Mouse (Mus musculus): ENCODE results near the gene Slc4a2. TPM values are rescaled to one million over a fixed set of nuclear protein-coding genes. Genes with fewer than 3 reads are reported as not detected.
"Not testable (repeated sequence)": the region's sequence is repeated elsewhere in the genome, so short reads cannot be mapped to it uniquely, and the experiment has no call there.

Slc4a2 gene
- polyA plus RNA-seq, 1 experiment: 66.2 TPM

DNA sequence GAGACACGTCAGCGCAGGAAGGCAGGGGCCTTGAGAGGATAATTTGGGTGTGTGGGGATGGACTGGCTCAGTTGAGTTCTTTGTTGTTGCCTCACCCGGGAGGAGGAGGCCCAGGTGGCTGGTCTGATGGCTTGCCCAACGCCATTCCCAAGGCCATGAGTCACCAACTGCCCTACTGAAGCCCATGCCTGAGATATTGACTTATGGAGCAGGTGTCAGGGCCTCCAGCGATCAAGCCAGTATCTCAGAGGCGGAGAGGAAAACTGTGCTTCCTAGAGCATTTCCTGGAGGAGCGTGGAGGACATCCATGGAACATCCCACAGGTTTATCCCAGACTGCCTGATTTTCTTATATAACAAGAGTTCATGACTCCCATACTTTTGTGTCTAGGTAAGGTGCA lies 30.9 kb upstream of the Slc4a2 start:
- no peak for DNase-seq (ENCODE audit: low read depth, low spot score)

DNA sequence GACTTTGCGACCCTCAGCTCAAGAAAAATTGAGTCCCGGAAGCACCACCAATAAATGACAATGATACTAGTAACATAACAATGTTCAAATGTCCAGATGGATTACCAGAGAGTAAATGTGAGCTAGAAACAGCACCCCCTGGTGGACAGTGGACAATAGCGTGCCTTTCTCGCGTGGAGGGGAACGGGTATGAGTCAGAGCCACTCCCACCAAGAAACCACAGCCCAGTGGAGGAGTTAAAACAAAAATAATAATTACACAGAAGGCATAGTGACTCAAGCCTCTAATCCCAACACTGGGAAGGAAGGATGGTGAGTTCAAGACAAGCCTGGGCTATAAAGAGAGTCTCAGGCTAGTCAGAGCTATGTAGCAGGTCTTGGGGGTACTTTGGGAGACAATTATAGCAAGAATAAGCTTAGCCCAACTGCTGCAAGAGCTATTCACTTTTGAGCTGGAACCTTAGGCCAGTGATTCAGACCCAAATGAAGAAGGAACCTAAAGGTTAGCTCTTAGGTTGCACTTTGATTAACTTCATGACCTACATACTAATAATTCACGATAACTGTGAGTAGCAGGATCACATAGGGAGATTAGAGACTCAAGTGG lies 30.1 kb upstream of the Slc4a2 start, which contains the start of gene Abcb8:
Gene Abcb8, plus strand, starts transcription at position 272 of the 606 bp plus-strand sequence.
- 16% methylated on average over 7 of the region's 7 CpGs for WGBS
- peak; percentile 81 for DNase-seq (ENCODE audit: low read depth, low spot score)

More for the DNA sequence above, 30.9 kb upstream of the Slc4a2 start:
- WGBS: 44% methylated on average over 7 of the region's 7 CpGs

DNA sequence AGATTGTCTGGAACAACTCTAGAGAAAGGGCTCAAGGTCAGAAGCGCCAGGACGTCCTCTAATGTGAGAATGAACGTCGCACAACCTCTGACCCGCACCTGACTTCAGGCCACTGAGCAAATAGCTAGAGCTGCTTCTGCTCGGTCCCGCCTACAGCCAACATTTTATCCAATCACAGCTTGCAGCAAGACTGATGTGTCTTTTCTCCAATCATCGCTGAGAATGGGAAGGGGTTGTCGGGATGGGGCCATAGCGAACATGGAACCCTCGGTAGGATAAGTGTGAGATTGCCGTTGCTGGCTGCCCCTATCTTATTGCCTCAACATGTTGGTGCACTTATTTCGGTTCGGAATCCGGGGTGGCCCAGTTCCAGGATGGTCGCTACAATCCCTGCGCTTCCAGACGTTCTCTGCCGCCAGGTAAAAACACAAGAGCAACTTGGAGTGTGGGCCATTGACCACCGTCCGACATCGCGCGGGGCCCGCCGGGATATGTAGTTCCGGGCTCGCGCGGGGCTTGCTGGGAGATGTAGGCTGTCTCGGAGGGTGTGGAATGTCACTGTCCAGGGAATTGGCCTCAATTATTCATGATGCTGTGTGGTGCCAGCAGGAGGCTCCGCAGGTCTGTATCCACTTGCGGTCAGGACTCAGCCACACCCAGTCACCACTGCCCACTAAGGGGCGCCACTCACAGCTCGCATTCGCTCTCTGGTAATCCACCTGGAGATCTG lies 29.3 kb upstream of the Slc4a2 start:
- under 1% methylated on average over 36 of the region's 36 CpGs for WGBS
- DNase-seq (ENCODE audit: low read depth, low spot score): peak; percentile 97

DNA sequence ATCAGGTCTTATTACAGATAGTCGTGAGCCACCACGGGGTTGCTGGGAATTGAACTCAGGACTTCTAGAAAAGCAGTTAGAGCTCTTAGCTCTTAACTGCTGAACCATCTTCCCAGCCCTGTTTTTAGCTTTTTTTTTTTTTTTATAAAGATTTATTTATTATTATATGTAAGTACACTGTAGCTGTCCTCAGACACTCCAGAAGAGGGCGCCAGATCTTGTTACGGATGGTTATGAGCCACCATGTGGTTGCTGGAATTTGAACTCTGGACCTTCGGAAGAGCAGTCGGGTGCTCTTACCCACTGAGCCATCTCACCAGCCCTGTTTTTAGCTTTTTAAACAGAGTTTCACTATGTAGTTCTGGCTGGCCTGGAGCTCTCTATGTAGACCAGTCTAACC lies 27.4 kb upstream of the Slc4a2 start:
- 75% methylated on average over 6 of the region's 6 CpGs for WGBS
- not testable (repeated sequence) for DNase-seq (ENCODE audit: low read depth, low spot score)

DNA sequence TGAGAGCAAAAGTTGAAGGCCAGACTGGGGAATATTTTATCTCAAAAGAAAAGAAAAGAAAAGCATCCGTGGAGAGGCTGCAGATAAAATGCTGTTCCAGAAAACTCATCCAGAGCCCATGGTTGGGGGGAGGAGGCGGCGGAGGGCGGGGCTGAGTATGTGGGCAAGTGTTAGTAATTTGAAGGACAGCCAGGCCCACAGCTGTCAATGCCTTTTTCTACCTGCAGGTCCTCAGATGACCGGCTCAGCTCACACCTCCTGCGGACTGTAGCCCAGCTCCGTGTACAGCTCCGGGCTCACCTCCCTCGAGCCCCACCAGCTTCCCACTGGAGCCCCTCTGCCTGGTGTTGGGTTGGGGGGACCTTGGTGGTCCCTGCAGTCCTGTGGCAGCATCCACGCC lies 24.0 kb upstream of the Slc4a2 start:
- DNase-seq (ENCODE audit: low read depth, low spot score): no peak
- 85% methylated on average over 10 of the region's 10 CpGs for WGBS

DNA sequence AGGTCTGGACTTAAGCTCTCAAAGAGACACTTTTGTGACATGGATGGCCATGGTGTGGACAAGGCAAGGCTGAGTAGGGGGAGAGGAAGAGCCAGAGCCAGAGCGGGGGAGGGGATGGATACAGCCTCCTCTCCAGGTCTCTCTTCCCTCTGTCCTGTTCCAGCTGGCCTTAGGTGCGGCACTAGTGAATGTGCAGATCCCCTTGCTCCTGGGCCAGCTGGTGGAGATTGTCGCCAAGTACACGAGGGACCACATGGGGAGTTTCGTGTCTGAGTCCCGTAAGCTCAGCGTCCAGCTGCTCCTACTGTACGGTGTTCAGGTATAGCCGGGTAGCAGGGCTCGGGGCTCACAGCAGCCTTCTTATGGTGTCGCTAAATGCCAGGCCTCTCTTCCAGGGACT lies 23.3 kb upstream of the Slc4a2 start:
- DNase-seq (ENCODE audit: low read depth, low spot score): no peak
- 95% methylated on average over 11 of the region's 11 CpGs for WGBS

DNA sequence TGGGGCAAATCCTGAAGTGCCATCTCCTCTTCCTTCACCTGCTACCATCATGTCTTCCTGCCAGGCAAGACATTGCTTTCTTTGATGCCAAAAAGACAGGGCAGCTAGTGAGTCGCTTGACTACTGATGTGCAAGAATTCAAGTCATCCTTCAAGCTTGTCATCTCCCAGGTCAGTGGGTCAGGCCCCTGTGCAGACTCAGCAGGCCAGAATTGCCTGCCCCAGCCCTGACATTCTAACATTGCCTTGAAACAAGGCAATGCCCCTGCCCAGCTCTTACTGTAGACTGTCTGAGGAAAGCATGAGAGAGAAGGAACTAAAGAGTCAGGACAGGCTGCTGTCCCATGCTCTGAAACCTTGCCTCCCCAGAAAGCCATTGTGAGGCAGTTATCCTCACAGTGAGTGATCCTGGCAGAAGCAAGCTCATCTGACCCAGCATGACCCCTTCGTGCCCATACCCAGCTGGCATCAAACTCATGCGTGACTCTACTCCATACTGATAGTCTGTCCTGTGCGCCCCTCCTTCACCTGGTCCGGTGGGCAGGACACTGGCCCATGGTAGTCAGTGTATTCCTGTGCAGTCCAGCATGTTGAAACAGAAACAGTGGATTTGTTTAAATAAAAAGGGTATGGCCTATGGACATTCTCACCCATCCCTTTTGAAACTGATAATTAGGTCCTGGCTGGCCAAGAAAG lies 22.6 kb upstream of the Slc4a2 start:
- DNase-seq (ENCODE audit: low read depth, low spot score): no peak

DNA sequence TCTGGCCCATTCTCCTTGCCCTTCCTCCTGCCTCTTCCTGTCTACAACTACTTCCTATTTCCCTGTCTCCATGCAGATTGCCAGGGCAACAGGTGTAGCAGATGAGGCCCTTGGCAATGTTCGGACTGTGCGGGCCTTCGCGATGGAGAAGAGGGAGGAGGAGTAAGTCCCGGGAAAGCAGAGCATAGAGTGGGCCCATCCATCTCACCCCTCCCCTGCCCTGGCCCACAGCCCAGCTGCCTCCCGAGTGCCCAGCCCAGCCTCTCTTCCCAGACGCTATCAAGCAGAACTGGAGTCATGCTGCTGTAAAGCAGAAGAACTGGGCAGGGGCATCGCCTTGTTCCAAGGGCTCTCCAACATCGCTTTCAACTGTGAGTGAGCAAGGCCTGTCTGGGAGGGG lies 21.7 kb upstream of the Slc4a2 start:
- 82% methylated on average over 9 of the region's 9 CpGs for WGBS
- DNase-seq (ENCODE audit: low read depth, low spot score): no peak

More for the DNA sequence above, 22.6 kb upstream of the Slc4a2 start:
- WGBS: 92% methylated on average over 5 of the region's 5 CpGs

DNA sequence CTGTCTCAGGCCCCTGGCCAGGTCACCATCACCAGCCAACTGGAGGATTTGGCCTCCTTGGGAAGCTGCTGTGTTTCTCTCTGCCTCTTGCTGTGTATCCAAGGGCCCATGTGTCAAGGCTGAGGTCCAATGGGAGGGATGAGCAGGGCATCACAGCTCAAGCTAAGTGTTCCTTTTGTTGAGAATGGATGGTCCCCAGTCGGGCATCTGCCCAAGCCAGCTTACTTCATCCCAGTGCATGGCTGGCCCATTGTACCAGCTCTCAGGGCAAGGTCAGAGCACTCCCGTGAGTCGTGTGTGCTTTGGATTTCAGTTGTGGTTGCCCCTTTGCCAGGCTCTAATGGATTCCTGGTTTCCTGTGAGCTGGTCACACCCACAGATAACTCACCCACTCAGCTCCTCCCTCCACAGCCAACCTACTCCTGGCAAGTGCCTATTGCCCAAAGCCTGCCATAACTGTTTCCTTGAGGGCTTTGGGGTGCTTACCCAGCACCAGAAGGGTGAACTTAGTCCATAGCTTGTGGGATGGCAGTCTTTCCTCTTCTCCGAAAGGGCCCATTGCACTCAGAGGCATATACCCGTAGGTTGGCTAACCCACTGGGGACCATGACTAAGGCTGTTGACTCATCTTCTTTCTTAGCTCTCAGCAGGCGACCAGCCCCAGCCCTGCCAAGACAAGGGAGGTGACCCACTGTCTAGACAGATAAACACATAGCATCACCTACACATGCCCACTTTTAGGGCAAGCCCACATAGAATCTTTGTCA lies 18.9 kb upstream of the Slc4a2 start:
- 82% methylated on average over 6 of the region's 6 CpGs for WGBS
- no peak for DNase-seq (ENCODE audit: low read depth, low spot score)

DNA sequence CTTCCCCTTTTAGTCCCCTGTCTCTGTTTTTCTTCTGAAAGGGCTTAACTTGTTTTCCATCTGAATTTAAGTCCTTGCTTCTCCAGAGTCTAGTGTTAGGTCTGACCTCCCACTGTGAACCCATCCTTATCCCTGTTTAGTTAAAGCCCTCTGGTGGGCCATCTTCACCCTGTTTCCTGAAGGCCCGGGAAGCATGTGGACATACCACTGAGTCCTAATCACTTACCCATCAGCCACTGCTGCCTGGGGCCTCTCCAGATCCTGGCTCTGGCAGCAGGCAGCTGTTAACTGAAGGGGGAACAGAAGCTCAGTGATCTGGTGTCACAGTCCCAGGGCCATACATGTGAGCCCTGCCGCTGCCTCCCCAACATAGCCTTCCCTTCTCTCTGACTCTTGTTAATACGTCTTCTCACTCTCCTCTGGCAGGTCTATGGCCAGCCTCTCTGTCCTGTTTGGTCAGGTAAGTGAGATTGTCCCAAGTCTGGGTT lies 18.2 kb upstream of the Slc4a2 start:
- 76% methylated on average over 3 of the region's 3 CpGs for WGBS
- no peak for DNase-seq (ENCODE audit: low read depth, low spot score)

DNA sequence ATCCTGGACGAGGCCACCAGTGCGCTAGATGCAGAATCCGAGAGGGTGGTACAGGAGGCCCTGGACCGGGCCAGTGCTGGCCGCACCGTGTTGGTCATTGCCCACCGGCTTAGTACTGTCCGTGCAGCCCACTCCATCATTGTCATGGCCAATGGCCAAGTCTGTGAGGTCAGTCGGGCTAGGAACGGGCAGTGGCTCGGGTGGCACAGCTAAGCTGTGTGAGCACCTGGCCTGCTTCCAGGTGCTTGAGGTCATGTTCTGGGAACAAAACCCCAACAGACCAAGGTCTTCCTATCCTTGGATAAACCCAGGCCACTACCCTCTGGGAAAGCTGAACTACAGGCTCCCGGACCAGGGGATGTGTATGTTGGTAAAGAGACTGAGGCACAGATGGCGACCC lies 15.0 kb upstream of the Slc4a2 start:
- WGBS: 91% methylated on average over 13 of the region's 13 CpGs

DNA sequence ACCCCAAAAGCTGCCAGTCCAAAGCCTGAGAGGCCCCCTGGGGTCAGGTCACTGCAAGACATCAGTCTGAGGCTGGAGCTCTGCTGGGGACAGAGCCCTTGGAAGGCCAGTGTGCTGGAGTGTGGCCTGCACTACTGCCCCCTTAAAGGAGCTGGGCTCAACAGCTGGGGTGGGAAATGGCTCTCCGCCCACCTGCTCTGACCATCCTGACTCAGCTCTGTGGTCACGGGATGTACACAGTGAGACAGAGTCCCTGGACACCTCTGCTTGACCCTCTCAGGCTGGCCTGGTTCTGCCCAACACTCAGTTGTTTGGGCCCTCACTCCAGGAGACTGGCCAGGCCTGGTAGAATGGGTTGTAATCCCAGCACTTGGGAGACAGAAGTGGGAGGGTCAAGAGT lies 14.2 kb upstream of the Slc4a2 start:
- WGBS: 80% methylated on average over 2 of the region's 2 CpGs
- no peak for DNase-seq (ENCODE audit: low read depth, low spot score)

More for the DNA sequence above, 15.0 kb upstream of the Slc4a2 start:
- DNase-seq (ENCODE audit: low read depth, low spot score): no peak

DNA sequence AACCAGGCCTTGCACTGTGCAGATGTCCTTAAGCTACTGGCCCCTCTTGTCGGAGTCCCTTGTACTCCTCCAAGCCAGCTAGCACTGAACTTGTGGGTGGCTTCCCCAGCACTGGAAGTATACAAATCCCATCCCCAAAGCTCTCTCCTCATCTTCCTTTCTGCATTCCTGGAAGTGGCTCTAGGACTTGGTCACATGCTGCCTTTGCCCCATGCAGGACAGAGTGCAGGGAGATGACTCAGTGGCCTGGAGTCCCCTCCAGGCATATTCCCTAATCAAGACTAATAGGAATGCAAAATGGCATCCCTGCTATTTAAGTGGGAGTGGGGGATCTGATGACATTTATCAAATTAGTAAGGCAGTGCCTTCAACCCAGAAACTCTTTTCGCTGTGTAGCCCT lies 11.6 kb upstream of the Slc4a2 start:
- 80% methylated on average over 2 of the region's 2 CpGs for WGBS
- no peak for DNase-seq (ENCODE audit: low read depth, low spot score)

DNA sequence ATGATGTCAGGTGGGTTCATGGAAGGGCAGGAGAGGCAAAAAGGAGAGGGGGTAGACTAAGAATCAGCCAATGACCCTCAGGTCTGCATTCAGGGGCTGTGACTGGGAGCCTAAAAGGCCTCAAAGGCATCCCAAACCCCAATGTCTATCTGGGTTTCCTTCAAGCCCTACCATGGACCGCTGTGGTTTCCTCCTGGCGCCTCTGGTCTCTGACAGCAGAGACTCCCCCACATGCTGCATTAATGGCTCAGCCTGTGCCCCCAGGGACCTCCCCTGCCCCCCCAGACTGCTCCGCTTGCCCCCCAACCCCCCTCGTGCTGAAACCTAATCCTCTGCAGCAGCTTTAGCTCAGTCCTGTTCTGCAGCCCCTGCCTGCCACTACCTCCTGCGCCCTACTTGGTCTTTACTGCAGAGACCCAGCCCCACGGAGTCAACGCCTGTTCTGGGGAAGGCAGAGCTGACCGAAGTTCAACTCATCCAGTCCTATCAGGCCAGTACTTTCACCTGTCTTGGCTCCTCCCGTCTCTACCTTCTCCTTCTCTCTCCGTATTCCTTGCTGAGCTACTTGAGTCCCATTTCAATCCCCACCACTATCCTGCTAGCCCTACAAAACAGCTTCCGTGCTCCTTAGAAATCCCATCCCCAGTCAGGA lies 10.5 kb upstream of the Slc4a2 start, which contains the start of gene Asic3:
Gene Asic3, plus strand, starts transcription at position 351 of the 652 bp plus-strand sequence.
- 33% methylated on average over 11 of the region's 11 CpGs for WGBS
- no peak for DNase-seq (ENCODE audit: low read depth, low spot score)

DNA sequence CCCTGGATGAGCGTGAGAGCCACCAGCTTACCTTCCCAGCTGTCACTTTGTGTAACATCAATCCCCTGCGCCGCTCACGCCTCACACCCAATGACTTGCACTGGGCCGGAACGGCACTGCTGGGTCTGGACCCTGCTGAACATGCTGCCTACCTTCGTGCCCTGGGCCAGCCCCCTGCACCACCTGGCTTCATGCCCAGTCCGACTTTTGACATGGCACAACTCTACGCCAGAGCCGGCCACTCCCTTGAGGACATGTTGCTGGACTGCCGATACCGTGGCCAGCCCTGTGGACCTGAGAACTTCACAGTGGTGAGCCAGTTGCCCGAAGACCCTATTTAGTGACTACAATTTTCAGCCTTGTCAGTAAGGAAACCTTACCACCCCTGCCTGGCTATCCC lies 9.7 kb upstream of the Slc4a2 start:
- DNase-seq (ENCODE audit: low read depth, low spot score): no peak
- 76% methylated on average over 13 of the region's 13 CpGs for WGBS

DNA sequence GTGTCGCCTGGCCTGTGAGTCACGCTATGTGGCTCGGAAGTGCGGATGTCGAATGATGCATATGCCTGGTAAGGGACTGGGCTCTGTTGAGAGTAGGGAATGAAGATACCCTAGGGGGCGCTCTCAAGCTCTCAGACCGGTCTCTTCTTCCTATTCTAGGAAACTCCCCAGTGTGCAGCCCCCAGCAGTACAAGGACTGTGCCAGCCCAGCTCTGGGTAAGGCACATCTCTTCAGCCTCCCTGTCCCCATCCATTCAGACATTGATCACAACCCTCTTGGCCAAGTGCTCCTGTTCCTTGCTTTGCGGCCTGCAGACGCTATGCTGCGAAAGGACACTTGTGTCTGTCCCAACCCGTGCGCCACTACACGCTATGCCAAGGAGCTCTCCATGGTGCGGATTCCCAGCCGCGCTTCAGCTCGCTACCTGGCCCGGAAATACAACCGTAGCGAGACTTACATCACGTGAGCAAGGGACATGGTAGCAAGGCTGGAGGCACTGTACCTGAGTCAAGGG lies 7.4 kb upstream of the Slc4a2 start:
- no peak for DNase-seq (ENCODE audit: low read depth, low spot score)
- 6% methylated on average over 21 of the region's 21 CpGs for WGBS

DNA sequence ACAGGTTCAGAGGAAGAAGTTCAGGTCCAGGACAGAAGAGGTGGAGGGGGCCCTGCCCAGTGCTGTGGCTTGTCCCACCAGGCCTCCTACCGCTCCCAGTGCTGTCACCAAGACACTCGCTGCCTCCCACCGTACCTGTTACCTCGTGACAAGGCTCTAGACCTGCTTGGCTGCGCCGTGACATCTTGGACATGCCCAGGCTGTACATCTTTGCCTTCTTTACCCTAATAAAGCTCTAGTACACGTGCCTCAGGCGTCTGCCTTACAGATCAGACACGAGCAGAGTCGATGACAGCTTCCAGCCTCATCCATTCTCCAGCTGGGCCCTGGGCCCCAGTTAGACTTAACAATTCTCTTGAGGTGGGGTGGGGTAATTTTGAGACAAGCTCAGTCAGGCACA lies 6.0 kb upstream of the Slc4a2 start:
- no peak for DNase-seq (ENCODE audit: low read depth, low spot score)
- 95% methylated on average over 10 of the region's 10 CpGs for WGBS

DNA sequence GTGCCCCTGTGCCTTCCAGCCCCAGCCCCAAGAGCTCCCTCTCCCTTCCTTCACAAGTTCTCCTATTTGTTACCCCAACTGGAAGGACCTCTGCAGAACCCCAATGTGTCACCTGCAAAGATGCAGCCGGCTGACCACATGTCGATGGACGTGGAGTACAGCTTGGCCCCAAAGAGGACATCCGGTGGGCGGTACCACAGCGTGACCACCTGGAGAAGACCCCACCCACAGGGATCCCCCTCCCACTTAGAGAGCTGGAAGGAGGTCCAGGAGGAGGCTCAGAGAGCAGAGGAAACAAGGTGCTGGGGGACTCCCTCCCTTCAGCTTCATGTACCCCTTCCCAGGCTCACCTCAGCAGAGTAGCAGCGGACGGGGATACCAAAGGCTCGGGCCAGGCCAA lies 3.3 kb upstream of the Slc4a2 start:
- DNase-seq (ENCODE audit: low read depth, low spot score): no peak
- 94% methylated on average over 9 of the region's 9 CpGs for WGBS

All from large intestine, adult 2 months (tissue).